Mouse (Mus musculus) inflammation-experienced regulatory T-cells, adult 16 weeks (primary cell): ENCODE results near the gene Egfem1. TPM values are rescaled to one million over a fixed set of nuclear protein-coding genes. Genes with fewer than 3 reads are reported as not detected.

Source experiments
- polyA plus RNA-seq: library from polyadenylated mRNA; unstranded; fragments of 100-300 nt; shearing (Covaris generic); gene quantifications from one replicate; pipeline ENCODE4 v1.2.1, GENCODE M21; 2017

Gene Egfem1
- polyA plus RNA-seq, result not detected

DNA sequence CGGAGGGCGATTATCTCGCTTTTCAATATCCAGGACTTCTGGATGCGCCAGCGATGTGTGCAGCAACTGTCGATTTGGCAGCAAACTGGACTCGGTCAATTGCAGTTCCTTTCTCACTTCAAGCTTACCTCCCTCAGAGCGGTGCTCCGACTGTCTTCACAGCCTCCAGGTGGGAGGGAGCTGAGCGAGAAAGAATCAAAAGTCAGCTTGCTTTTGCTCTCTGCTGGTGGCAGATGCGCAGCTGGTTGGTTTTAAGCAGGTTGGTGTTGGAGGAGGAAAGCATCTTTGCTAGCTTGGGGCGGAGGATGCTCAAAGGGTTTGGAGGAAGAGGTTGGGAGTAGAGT lies at the start of gene Egfem1:
Gene Egfem1 (plus strand): TSS at position 72 of the 344 bp plus-strand sequence.

Other genes with a start within 250 kb of the Egfem1 start
- not detected for gene Gm1527, start 189.4 kb upstream of the Egfem1 start, polyA plus RNA-seq